Mouse (Mus musculus) erythroid progenitor cell, adult 5-6 weeks (primary cell): ENCODE measurements at regions not wholly inside any gene's neighbourhood (a gene's known extent, or its start where the extent isn't known, plus 50 kb on each side); places are given as distances from the start of the nearest gene placed in this dataset.

Experiments
- ATAC-seq: replicated peaks from 2 replicates; pipeline ENCODE4 v1.8.0; 2016; ENCODE audit warnings: moderate number of reproducible peaks, mild to moderate bottlenecking, moderate TSS enrichment, inconsistent platforms; ENCODE audit not compliant: poor library complexity, low FRiP score, severe bottlenecking

DNA sequence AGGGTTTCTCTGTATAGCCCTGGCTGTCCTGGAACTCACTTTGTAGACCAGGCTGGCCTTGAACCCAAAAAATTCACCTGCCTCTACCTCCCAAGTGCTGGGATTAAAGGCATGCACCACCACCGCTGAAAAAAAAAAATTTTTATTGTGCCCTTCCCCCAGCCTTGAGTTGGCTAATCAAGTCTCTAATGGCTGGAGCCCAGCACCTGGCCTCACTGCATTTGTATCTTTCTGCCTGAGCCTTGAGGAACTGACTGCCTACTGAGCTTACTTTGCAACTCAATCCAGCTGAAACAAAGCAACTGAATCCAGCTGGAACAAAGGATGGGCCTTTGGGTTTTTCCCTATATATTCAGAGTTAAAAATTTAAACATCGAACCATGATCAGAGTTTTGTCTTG, 153.3 kb upstream of the Ccnh start:
- ATAC-seq = no peak

DNA sequence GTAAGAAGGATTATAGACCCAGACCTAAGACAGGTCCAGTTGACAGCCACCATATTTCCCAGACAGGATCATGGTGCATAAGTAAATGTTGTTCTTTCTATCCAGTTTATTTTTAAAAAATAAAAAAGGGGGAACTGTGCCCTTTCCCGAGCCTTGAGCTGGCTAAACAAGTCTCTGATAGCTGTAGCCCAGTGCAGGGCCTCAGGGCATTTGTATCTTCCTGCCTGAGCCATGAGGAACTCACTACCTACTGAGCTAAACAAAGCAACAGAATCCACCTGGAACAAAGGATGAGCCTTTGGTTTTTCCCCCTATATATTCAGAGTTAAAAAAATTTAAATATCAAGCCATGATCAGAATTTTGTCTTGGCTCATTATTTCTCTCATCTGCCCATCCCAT, 152.4 kb upstream of the Ccnh start:
- no peak for ATAC-seq

DNA sequence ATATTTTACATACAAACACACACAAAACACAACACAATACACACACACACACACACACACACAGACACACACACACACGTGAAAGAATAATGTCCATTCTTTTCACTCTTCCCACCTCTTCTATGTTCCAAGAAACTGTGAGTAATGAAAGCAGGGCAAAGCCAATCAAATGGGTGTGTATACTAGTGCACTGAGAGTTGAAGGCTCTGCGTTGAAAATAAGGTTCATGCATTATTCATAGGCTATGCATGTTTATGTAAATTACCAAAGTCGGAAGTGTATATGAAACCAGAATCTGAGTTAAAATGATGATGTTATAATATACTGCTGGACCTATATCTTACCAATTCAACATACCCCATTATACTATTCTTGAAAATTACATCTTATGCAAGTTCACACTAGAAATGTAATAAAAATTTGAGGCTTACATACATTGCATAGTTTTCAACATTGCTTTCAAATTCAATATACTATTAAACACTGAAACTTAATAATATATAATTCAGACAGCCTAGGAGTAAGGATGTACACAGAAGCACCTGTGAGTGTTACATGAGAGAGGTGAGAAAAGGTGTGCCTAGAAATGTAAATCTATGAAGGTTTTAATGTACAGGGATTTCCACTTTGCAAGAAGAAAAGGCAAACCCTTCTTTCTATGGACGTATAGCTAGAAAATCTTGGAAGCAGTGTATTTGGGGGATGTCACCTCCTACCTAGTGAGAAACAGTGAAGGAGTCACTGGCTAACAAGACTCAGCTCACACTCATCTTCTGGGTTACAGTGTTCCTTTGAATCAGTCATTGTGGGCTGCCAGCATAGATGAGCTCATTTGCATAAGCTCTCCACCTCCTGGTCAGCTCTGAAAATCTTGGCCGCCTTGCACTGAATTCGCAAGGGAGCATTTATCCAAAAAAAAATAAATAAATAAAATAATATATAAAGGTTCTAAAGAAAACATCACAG, 122.3 kb upstream of the Ccnh start:
- ATAC-seq = no peak

DNA sequence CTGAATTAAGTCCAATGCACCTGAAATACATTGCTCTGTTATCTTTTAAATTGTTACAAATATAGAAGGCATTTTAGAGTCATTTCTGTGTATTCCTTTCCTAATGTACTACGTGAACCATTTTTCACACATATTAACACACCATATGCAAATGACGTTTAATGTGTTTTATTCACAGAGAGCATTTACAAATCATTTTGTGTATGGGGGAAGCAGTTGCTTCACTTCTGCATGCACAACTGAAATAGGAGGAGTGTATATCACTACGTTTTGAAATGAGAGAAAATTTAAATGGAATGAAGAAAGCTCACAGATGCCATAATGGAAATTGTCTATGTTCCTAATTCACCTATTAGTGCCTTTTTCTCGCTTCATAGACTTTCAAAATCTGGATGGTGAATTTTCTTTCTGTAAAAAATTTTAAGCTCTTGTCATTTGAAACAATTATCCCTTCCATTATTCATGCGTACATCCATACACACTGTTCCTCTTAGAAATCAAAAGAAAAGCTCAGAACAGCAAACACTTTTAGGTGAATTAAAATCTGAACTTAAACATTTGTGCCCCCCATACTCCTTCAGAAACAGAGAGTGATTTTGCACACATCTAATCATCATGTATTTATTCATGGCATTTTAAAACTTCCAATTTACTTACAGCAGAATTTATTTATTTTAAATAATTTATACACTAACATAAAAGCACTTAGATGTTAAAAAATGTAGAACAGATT, 121.5 kb upstream of the Ccnh start:
- ATAC-seq = no peak

DNA sequence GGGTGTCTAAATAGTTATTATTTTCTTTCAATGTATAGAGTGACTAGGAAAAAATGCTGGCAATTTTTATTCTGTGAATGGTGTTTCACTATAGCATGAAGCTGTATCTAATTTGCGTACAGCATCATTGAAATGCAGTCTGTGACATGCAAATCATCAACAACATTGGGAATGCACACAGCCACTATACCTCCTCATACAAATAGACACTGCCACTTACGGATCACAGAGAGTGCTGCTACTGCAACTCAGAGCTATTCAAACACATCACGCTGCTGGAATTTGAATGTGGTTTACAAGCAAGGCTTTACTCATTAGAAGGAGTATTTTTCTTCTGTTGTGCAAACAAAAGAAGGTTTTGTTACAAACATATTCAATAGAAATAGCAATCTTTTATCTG, 120.8 kb upstream of the Ccnh start:
- ATAC-seq = no peak

DNA sequence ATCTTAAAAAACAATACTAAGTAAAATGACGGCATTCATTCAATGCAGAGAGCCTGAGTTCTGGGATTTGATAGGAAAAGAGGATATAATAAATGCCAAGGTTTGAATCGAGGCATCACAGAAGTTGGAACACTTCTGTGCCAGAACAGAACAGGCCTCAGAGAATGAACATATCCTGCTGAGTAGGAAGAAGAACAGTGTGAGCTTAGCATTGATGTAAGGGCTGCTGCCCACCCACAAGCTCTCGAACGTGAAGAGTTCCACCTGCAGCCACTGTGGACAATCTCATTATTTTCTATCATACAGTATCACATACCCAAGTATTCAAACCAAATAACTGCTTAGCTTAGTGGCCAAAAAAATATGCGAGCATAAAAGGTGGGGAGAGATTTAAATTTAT, 105.9 kb upstream of the Ccnh start:
- ATAC-seq = no peak

DNA sequence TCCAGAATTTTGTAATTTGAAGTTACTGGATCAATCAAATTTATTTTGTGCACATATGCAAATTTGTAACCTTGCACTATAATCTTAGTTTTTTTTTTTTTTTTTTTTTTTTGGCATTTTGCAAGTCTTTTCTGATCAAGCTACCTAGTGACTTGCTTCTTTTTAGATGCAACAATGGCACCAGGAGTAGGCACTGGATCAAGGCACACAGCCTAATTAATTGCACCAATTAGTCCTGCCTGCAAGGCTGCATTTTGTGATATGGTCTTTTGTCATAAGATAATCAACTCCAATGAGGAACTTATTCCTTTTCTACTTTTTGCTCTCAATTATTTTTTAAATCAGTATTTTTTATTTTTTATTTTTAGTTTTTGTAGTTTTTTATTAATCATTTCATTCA, 105.5 kb upstream of the Ccnh start:
- ATAC-seq = no peak

DNA sequence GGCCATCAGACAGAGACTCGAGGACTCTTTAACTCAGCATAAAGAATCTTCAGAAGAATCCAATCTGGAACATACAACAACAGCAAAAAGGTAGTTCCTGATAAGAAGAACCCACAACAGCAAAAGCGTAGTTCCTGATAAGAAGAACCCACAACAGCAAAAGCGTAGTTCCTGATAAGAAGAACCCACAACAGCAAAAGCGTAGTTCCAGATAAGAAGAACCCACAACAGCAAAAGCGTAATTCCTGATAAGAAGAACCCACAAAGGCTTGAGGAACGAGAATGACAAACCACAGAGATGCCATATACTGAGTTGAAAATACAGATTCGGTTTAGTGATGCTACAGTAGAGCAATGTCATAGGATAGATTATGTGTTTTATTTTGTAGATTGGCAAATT, 93.0 kb upstream of the Ccnh start:
- no peak for ATAC-seq

DNA sequence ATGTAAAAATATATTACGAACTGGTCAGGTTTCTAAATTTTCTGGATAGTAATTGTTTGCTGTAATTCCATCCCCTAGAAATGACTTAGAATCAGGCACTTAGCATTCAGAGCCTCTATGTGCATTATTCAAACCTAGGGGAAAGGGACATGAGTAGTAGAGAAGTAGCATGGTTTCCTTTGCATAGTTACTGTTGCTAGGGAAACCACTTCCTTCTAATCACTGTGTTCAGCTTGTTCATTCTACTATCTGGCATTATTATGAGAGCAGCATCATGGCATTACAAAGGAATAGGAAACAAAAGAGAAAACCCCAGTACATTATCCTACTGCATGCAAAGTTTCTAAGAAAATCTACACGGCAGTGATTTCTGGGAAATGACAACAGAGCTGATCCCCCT, 65.9 kb upstream of the Ccnh start:
- no peak for ATAC-seq

DNA sequence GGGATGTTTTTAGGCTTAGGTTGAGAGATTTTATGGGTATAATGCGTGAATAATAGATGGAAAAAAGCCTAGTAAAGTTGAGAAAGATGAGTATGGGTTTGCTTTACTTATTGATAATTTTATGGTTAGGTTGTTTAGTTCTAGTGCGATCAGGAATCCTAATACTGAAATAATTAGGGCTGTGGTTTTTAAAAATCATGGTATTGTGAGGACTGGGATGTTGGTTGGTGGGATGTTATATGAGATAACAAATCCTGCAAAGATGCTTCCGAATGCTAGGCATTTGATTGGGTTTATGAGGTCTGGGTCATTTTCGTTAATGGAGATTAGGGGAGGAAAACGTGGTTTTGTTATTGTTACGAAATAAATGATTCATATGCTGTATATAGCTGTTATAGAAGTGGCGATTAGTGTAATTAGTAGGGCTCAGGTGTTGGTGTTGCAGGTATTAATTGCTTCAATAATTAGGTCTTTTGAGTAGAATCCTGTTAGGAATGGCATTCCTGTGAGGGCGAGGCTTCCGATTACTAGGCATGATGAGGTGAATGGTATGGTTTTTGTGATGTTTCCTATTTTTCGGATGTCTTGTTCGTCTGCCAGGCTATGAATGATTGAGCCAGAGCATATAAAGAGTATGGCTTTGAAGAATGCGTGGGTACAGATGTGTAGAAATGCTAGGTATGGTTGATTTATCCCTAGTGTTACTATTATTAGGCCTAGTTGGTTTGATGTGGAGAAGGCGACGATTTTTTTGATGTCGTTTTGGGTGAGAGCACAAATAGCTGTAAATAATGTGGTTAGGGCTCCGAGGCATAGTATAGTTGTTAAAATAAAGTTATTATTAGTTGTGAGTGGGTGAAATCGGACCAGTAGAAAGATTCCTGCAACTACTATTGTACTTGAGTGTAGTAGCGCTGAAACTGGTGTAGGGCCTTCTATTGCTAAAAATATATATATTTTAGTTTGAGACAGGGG, 62.3 kb upstream of the Ccnh start:
- ATAC-seq = peak; percentile 99

DNA sequence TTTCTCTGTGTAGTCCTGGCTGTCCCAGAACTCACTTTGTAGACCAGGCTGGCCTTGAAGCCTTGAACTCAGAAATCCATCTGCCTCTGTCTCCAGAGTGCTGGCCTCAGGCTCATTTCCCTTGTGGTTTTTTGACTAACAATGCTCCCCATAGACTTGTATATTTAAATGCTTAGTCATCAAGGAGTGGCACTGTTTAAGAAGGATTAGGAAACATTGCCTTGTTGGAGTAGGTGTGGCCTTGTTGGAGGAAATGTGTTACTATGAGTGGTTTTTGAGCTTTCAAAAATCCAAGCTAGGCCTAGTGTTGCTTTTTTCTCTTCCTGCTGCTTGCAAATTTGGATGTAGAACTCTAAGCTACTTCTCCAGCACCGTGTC, 61.7 kb upstream of the Ccnh start:
- ATAC-seq = no peak
